Comparison of ENCODE assay signal across 8 mouse cellular contexts in genomic region chr11:72961072-72961980, GRCm38 (mm10). TPM values are rescaled to one million over a fixed set of nuclear protein-coding genes. Genes with fewer than 3 reads are reported as not detected.
DNase-seq lines count a peak whose midpoint lies in the region; ATAC-seq and TF ChIP-seq lines count a peak whose summit lies in the region.

Gene Atp2a3 (plus strand): TSS chr11:72961169.

- H3K4me1 ChIP-seq in kidney, embryonic 15.5 days: peaks cover 37% of the 10 kb centered on the region
- peaks cover 39% of the 10 kb centered on the region for H3K4me1 ChIP-seq in spleen, adult 2 months (ENCODE audit: control insufficient read depth, insufficient read depth, insufficient read length)

- 0 out of 2 replicates have a peak, but pooled peaks have one; percentile 34 for ATAC-seq in kidney, embryonic 15.5 days (replicated peaks; ENCODE audit: low FRiP score)

- H3K4me2 ChIP-seq in kidney, embryonic 15.5 days: peak within 1 kb of the TSS; percentile 68

- peak; percentile 62 for TF ChIP-seq POLR2A in spleen, adult 2 months (IDR thresholded peaks at IDR 0.05; ENCODE audit: low read depth, low read length)

- H3K27ac ChIP-seq in kidney, embryonic 15.5 days: no peak within 1 kb of the TSS
- H3K27ac ChIP-seq in spleen, adult 2 months (ENCODE audit: insufficient read depth, low read length): peak within 1 kb of the TSS; percentile 96

- peak within 1 kb of the TSS; percentile 45 for H3K4me3 ChIP-seq in kidney, embryonic 15.5 days (replicated peaks)
- peak within 1 kb of the TSS; percentile 92 for H3K4me3 ChIP-seq in spleen, adult 2 months (ENCODE audit: extremely low read depth, insufficient read depth, insufficient read length)

- peak; percentile 82 for DNase-seq in CD4-positive, CD25-positive, alpha-beta regulatory T cell, adult 2 months (ENCODE audit: low read depth, low spot score)
- DNase-seq in adrenal gland, postnatal 36 days: peak; percentile 34 to 65
- DNase-seq in heart, adult 18-20 months: peak; percentile 35 to 56
- peak; percentile 82 for DNase-seq in lung, postnatal 36 days
- DNase-seq in spleen, adult 2 months (ENCODE audit: low read depth in 1 of 2, low spot score in 2 of 2): peak; percentile 73 to 86
- no peak for DNase-seq in cerebellum, postnatal 4 days (ENCODE audit: low spot score in 2 of 2)
- no peak for DNase-seq in testis, postnatal 10 days (ENCODE audit: low spot score)

- peaks cover 37% of the 10 kb centered on the region for H3K27me3 ChIP-seq in kidney, embryonic 15.5 days
- no peaks in the 10 kb centered on the region for H3K27me3 ChIP-seq in spleen, adult 2 months (ENCODE audit: control insufficient read depth, insufficient read depth, low read length)

- no peak for TF ChIP-seq CTCF in spleen, adult 2 months (IDR thresholded peaks at IDR 0.05; ENCODE audit: extremely low read depth, insufficient read depth, insufficient read length, insufficient replicate concordance)

- H3K9me3 ChIP-seq in kidney, embryonic 15.5 days (replicated peaks): no peaks in the 10 kb centered on the region

- peak within 1 kb of the TSS; percentile 11; the same call in 1 of the 2 replicates for H3K9ac ChIP-seq in kidney, embryonic 15.5 days

- 3% methylated on average over 70 of the region's 70 CpGs for WGBS in kidney, embryonic 15.5 days
- under 1% methylated on average over 65 of the region's 70 CpGs for WGBS in spleen, adult 2 months

- H3K36me3 ChIP-seq in kidney, embryonic 15.5 days: no peaks in the 10 kb centered on the region
- peaks cover 2% of the 10 kb centered on the region; the same call in 1 of the 2 replicates for H3K36me3 ChIP-seq in spleen, adult 2 months (ENCODE audit: control insufficient read depth, insufficient read depth, low read length)

RNA-seq across cellular contexts. Expression of gene Atp2a3, which starts in this region (rescaled TPM):
- 1 to 10 TPM; 7.2 to 8.2 TPM for total RNA-seq in adrenal gland, postnatal 36 days (2021)
- 10 to 100 TPM in 1 of 2 experiments, 1 to 10 TPM in 1; 8.6 to 15.8 TPM for total RNA-seq in heart, adult 18-20 months (2021)
- 4.2 and 5.7 TPM in 2 replicates for polyA plus RNA-seq in kidney, embryonic 15.5 days (2015; fragmentation: Nextera tagmentation; extraction: Ambion mirVana)
- polyA plus RNA-seq in spleen, adult 2 months (2012; rRNA removed): 293 and 323 TPM in 2 replicates

Comparison
In these comparisons a context has a peak if more than half of its experiments do, and no peak if none do; other contexts are left out.
1. RNA of gene Atp2a3 (polyA plus RNA-seq): 293 to 323 TPM in spleen, adult 2 months; 4.2 to 5.7 TPM in kidney, embryonic 15.5 days; every median in the first group is over 10 times any median in the second.
2. DNase-seq: peak in CD4-positive, CD25-positive, alpha-beta regulatory T cell, adult 2 months (single experiment), adrenal gland, postnatal 36 days (2 of 2), heart, adult 18-20 months (2 of 2), lung, postnatal 36 days (single experiment) and spleen, adult 2 months (2 of 2); none in cerebellum, postnatal 4 days (0 of 2) and testis, postnatal 10 days (single experiment).